Mouse (Mus musculus): ENCODE data around the gene Capn3. TPM values are rescaled to one million over a fixed set of nuclear protein-coding genes. Genes with fewer than 3 reads are reported as not detected.

The Capn3 gene
- total RNA-seq (2023), result under 1 TPM; 0.16 to 0.31 TPM

GRCm38 (mm10) chr2:120455719-120456118, at the start of gene Capn3:
TSS of gene Capn3 (plus strand) at chr2:120456019.

Other genes with a start within 250 kb of the Capn3 start
- not detected for gene Pla2g4e, start 210.7 kb upstream of the Capn3 start, total RNA-seq (2023)
- not detected for gene Pla2g4d, start 166.8 kb upstream of the Capn3 start, total RNA-seq (2023)
- under 1 TPM in 1 of 2 experiments, not detected in 1; 0.13 TPM for gene Pla2g4f, start 141.9 kb upstream of the Capn3 start, total RNA-seq (2023)
- 10 to 100 TPM; 30.3 to 35.3 TPM for gene Vps39, start 102.9 kb upstream of the Capn3 start, total RNA-seq (2023)
- gene Ganc, start 52.1 kb upstream of the Capn3 start, total RNA-seq (2023), result 10 to 100 TPM; 11.9 to 15.3 TPM
- 10 to 100 TPM; 25.2 to 28.5 TPM for gene Tmem87a, start 51.9 kb upstream of the Capn3 start, total RNA-seq (2023)
- gene Zfp106, start 107.8 kb downstream of the Capn3 start, total RNA-seq (2023), result 10 to 100 TPM; 74.4 to 82.8 TPM
- gene Snap23, start 111.7 kb downstream of the Capn3 start, total RNA-seq (2023), result 100 to 1,000 TPM; 119 to 145 TPM
- gene Haus2, start 153.4 kb downstream of the Capn3 start, total RNA-seq (2023), result 10 to 100 TPM; 13.4 to 14.3 TPM
- 10 to 100 TPM; 18.6 to 20.7 TPM for gene Lrrc57, start 153.5 kb downstream of the Capn3 start, total RNA-seq (2023)
- gene Stard9, start 173.1 kb downstream of the Capn3 start, total RNA-seq (2023), result 10 to 100 TPM; 12.4 to 18.7 TPM

Data from neutrophil, adult 59 days (primary cell).